Mouse (Mus musculus) ES-E14 (cell line): ENCODE data around the gene Rnd1. TPM values are rescaled to one million over a fixed set of nuclear protein-coding genes. Genes with fewer than 3 reads are reported as not detected.
A peak's percentile ranks its signal among the peaks of the same experiment; 100 is the strongest.

Experiments
- DNase-seq: peaks from one replicate; pipeline ENCODE4 v3.0.0-alpha.2; 2013; ENCODE audit warnings: low read depth, low spot score
- H3K27ac ChIP-seq: 2 replicates; pipeline ENCODE4 v1.5.1; 2012; ENCODE audit warnings: low read depth, mild to moderate bottlenecking, low read length, moderate library complexity, mixed read lengths; ENCODE audit not compliant: poor library complexity, insufficient read depth, severe bottlenecking
- H3K36me3 ChIP-seq: 2 replicates; pipeline ENCODE4 v1.6.1; 2012; ENCODE audit warnings: mild to moderate bottlenecking, low read length, moderate library complexity, mixed read lengths; ENCODE audit not compliant: control insufficient read depth, poor library complexity, insufficient read depth, severe bottlenecking
- H3K4me1 ChIP-seq, 2 experiments: fragments of 150-350 bp in 1 of 2; sonication (generic) in 1 of 2; 2 replicates each; pipeline ENCODE4 v1.6.1; 2012; ENCODE audit warnings: low read length in 2 of 2, mild to moderate bottlenecking in 1 of 2, mixed read lengths in 1 of 2; ENCODE audit not compliant: control insufficient read depth in 2 of 2, insufficient read depth in 2 of 2, poor library complexity in 1 of 2
- H3K4me3 ChIP-seq, 2 experiments: fragments of 150-350 bp in 1 of 2; sonication (generic) in 1 of 2; 2 replicates each; pipeline ENCODE4 v1.5.1; 2012; ENCODE audit warnings: low read length in 2 of 2, low read depth in 1 of 2, mild to moderate bottlenecking in 1 of 2, mixed read lengths in 1 of 2; ENCODE audit not compliant: insufficient read depth in 1 of 2, poor library complexity in 1 of 2, severe bottlenecking in 1 of 2
- H3K9ac ChIP-seq: 2 replicates; pipeline ENCODE4 v1.6.1; 2012; ENCODE audit warnings: low read depth, mild to moderate bottlenecking, low read length, mixed read lengths; ENCODE audit not compliant: poor library complexity, insufficient read depth, severe bottlenecking
- H3K9me3 ChIP-seq: fragments of 150-350 bp; sonication (generic); 2 replicates; pipeline ENCODE4 v1.6.1; 2012; ENCODE audit warnings: low read depth, mild to moderate bottlenecking, low read length; ENCODE audit not compliant: control insufficient read depth, insufficient read depth
- CHD2 ChIP-seq: IDR thresholded peaks from 2 replicates; pipeline ENCODE4 v1.6.1; 2014; ENCODE audit warnings: mild to moderate bottlenecking, low read depth, low read length, inconsistent platforms
- HCFC1 ChIP-seq: IDR thresholded peaks from 2 replicates; pipeline ENCODE4 v1.6.1; 2012; ENCODE audit warnings: low read length, inconsistent platforms, borderline replicate concordance; ENCODE audit not compliant: insufficient read depth
- MAFK ChIP-seq: IDR thresholded peaks from 2 replicates; pipeline ENCODE4 v1.6.1; 2014; ENCODE audit warnings: mild to moderate bottlenecking, low read depth, low read length, inconsistent platforms; ENCODE audit not compliant: insufficient read depth
- ZC3H11A ChIP-seq: IDR thresholded peaks from 2 replicates; pipeline ENCODE4 v1.6.1; 2012; ENCODE audit warnings: low read depth, mild to moderate bottlenecking, inconsistent platforms, low read length, borderline replicate concordance
- ZNF384 ChIP-seq: IDR thresholded peaks from 2 replicates; pipeline ENCODE4 v1.6.1; 2012; ENCODE audit warnings: low read depth, low read length, inconsistent platforms
- in situ Hi-C, 2 experiments: fragments of 600-800 bp; cut with MboI; formaldehyde crosslinking; loops; one replicate each; pipeline ENCODE4 v1.15.1; 2025; ENCODE audit warnings: low sequenced_read_pairs in 2 of 2, inconsistent platforms in 1 of 2; ENCODE audit not compliant: unreplicated experiment in 2 of 2
- total RNA-seq: library from RNA; depleted of rRNA; stranded (reverse); fragments of 300-350 nt; gene quantifications from 2 replicates; pipeline ENCODE4 v1.2.3, GENCODE M21; 2012

The Rnd1 gene
- total RNA-seq, 1 experiment, result 7.6 TPM

GRCm38 (mm10) chr15:98685926-98686325 lies 8.7 kb upstream of the Rnd1 start:
- Histone ChIP-seq H3K36me3 (no peaks in the 10 kb centered on the region), H3K9ac (no peak overlapping the region), H3K9me3 (no peaks in the 10 kb centered on the region), H3K4me1 (peaks cover 0 to 4% of the 10 kb centered on the region in 2 experiments; a peak in 1 of 4 replicates), H3K4me3 (no peak overlapping the region), H3K27ac (no peak overlapping the region)
- no peak for TF ChIP-seq HCFC1
- TF ChIP-seq ZC3H11A, result no peak
- no peak for TF ChIP-seq MAFK
- TF ChIP-seq ZNF384, result no peak
- no peak for TF ChIP-seq CHD2
- DNase-seq, result no peak
- in situ Hi-C loops, result no loop called here

- H3K4me1 ChIP-seq, result peaks cover 0 to 4% of the 10 kb centered on the region in 2 experiments; a peak in 1 of 4 replicates
- no peak for DNase-seq
- H3K9ac ChIP-seq, result no peak overlapping the region
- H3K27ac ChIP-seq, result no peak overlapping the region
- in situ Hi-C loops, result no loop called here
- H3K4me3 ChIP-seq, result no peak overlapping the region
- H3K9me3 ChIP-seq, result no peaks in the 10 kb centered on the region
- H3K36me3 ChIP-seq, result no peaks in the 10 kb centered on the region
- TF ChIP-seq ZNF384 (no peak), ZC3H11A (no peak), CHD2 (no peak), MAFK (no peak), HCFC1 (no peak)
Observed at GRCm38 (mm10) chr15:98683746-98684145, 6.5 kb upstream of the Rnd1 start.

GRCm38 (mm10) chr15:98683177-98683576 lies 5.9 kb upstream of the Rnd1 start:
- Histone ChIP-seq H3K4me3 (no peak overlapping the region), H3K9ac (no peak overlapping the region), H3K4me1 (peaks cover 0 to 4% of the 10 kb centered on the region in 2 experiments; a peak in 1 of 4 replicates), H3K9me3 (no peaks in the 10 kb centered on the region), H3K36me3 (no peaks in the 10 kb centered on the region), H3K27ac (no peak overlapping the region)
- in situ Hi-C loops, result no loop called here
- no peak for DNase-seq
- TF ChIP-seq ZC3H11A (no peak), MAFK (peak; percentile 92)

GRCm38 (mm10) chr15:98681633-98682032 lies 4.4 kb upstream of the Rnd1 start:
- no peaks in the 10 kb centered on the region for H3K36me3 ChIP-seq
- in situ Hi-C loops, result no loop called here
- no peak overlapping the region for H3K4me3 ChIP-seq
- TF ChIP-seq CHD2, result no peak
- TF ChIP-seq ZC3H11A, result no peak
- no peak for TF ChIP-seq ZNF384
- TF ChIP-seq HCFC1, result no peak
- no peak for TF ChIP-seq MAFK
- H3K4me1 ChIP-seq, result peaks cover 0 to 4% of the 10 kb centered on the region in 2 experiments; a peak in 1 of 4 replicates
- H3K9me3 ChIP-seq, result no peaks in the 10 kb centered on the region
- no peak overlapping the region for H3K9ac ChIP-seq
- H3K27ac ChIP-seq, result no peak overlapping the region
- no peak for DNase-seq

GRCm38 (mm10) chr15:98680660-98681059 lies 3.4 kb upstream of the Rnd1 start:
- in situ Hi-C loops, result no loop called here
- no peak for TF ChIP-seq MAFK
- no peak for TF ChIP-seq ZC3H11A
- TF ChIP-seq CHD2, result no peak
- no peak for TF ChIP-seq ZNF384
- TF ChIP-seq HCFC1, result no peak

More at GRCm38 (mm10) chr15:98680660-98681059, 3.4 kb upstream of the Rnd1 start:
- DNase-seq, result no peak
- Histone ChIP-seq H3K36me3 (no peaks in the 10 kb centered on the region), H3K27ac (no peak overlapping the region), H3K9ac (no peak overlapping the region), H3K4me3 (no peak overlapping the region), H3K9me3 (no peaks in the 10 kb centered on the region), H3K4me1 (peaks cover 0 to 7% of the 10 kb centered on the region in 2 experiments; a peak in 1 of 4 replicates)
